Comparison of ENCODE assay signal across 8 mouse cellular contexts in the genomic region with DNA sequence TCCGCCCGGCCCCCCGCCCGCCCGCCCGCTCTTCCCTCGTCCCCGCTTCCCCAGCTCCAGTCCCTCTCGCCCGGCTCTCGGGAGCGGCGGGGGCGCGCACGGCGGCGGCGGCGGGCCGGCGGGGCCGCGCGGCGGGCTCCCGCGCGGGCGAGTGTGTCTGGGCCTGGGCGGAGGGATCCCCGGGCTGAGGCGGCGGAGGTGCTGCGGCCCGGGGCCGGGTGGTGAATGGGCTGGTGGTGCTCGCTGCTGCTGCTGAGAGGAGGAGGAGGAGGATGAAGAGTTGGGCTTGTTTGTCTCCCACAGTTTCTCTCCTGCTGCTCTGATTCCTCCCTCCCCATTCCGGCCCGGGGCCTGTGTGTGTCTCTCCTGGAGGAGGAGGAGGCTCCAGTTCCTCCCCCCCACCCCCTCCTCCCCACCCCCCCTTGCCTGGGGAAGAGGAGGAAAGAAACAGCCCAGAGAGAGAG.
DNase-seq lines count a peak whose midpoint lies in the region; ATAC-seq and TF ChIP-seq lines count a peak whose summit lies in the region.

No protein-coding gene starts in this region.

- DNase-seq in Patski (ENCODE audit: low read depth, low spot score) = no peak
- peak; percentile 96 to 97 for DNase-seq in cerebellum, postnatal 10 days
- DNase-seq in frontal cortex, postnatal 10 days (ENCODE audit: low spot score in 2 of 2) = peak; percentile 91 to 92
- peak; percentile 92 to 94 for DNase-seq in layer of hippocampus, postnatal 14 days (ENCODE audit: low spot score in 2 of 2)
- peak; percentile 96 for DNase-seq in lung, postnatal 10 days
- DNase-seq in ovary, postnatal 14 days (ENCODE audit: low spot score) = peak; percentile 92
- DNase-seq in thymus, postnatal 10 days (ENCODE audit: low spot score in 2 of 2) = peak; percentile 93 to 94

- peak; percentile 49 for ATAC-seq in Patski
- ATAC-seq in hindbrain, embryonic 12.5 days (ENCODE audit: low FRiP score) = peak; percentile 86

- CTCF ChIA-PET in Patski (lab: Charles Lee) = no interaction called here

- no peaks in the 10 kb centered on the region for H3K36me3 ChIP-seq in hindbrain, embryonic 12.5 days

- POLR2A ChIA-PET in Patski (lab: Charles Lee) = interaction anchor here (0.7 kb wide), 1 partner anchor 80 kb away, joined by 4 read pairs; no protein-coding TSS in a partner anchor

- H3K4me2 ChIP-seq in hindbrain, embryonic 12.5 days (replicated peaks) = peak overlapping the region; percentile 84

- no peaks in the 10 kb centered on the region for H3K9me3 ChIP-seq in hindbrain, embryonic 12.5 days (replicated peaks)

- H3K4me3 ChIP-seq in hindbrain, embryonic 12.5 days = peak overlapping the region; percentile 76

- in situ Hi-C loops in Patski (cut with MboI; ENCODE audit: low pct_unique_long_range_greater_than_20kb) = no loop called here

- WGBS in hindbrain, embryonic 12.5 days = 10% methylated on average over 2 of the region's 40 CpGs

- peak overlapping the region; percentile 100 for H3K27ac ChIP-seq in hindbrain, embryonic 12.5 days

- no peak for TF ChIP-seq CTCF in Patski (IDR thresholded peaks at IDR 0.05)

- H3K9ac ChIP-seq in hindbrain, embryonic 12.5 days = peak overlapping the region; percentile 94

- no peaks in the 10 kb centered on the region for H3K27me3 ChIP-seq in Patski
- H3K27me3 ChIP-seq in hindbrain, embryonic 12.5 days = no peaks in the 10 kb centered on the region

- H3K4me1 ChIP-seq in hindbrain, embryonic 12.5 days = peaks cover 29% of the 10 kb centered on the region
